Comparison of ENCODE assay signal across 8 mouse cellular contexts in genomic region chr6:136803739-136804633, GRCm38 (mm10). TPM values are rescaled to one million over a fixed set of nuclear protein-coding genes. Genes with fewer than 3 reads are reported as not detected.
DNase-seq lines count a peak whose midpoint lies in the region; ATAC-seq lines count a peak whose summit lies in the region.

Gene Hist4h4 (minus strand): TSS chr6:136804415.

- DNase-seq in NIH3T3 (ENCODE audit: low read depth) = peak; percentile 100
- peak; percentile 98 to 99 for DNase-seq in cerebellum, postnatal 10 days
- peak; percentile 86 to 94 for DNase-seq in frontal cortex, postnatal 10 days (ENCODE audit: low spot score in 2 of 2)
- DNase-seq in layer of hippocampus, postnatal 36 days = peak; percentile 94 to 97
- peak; percentile 98 for DNase-seq in lung, postnatal 36 days
- DNase-seq in retina, postnatal 1 day = peak; percentile 95
- DNase-seq in urinary bladder, adult 18-20 months (ENCODE audit: low spot score in 2 of 2) = peak; percentile 95 to 99

- no peaks in the 10 kb centered on the region for H3K36me3 ChIP-seq in hindbrain, embryonic 13.5 days

- WGBS in hindbrain, embryonic 13.5 days = under 1% methylated on average over 50 of the region's 50 CpGs

- ATAC-seq in hindbrain, embryonic 13.5 days (ENCODE audit: low FRiP score) = peak; percentile 80

- peak within 1 kb of the TSS; percentile 100 for H3K27ac ChIP-seq in hindbrain, embryonic 13.5 days

- H3K4me3 ChIP-seq in hindbrain, embryonic 13.5 days = peak within 1 kb of the TSS; percentile 72

- H3K27me3 ChIP-seq in hindbrain, embryonic 13.5 days = no peaks in the 10 kb centered on the region

- H3K9ac ChIP-seq in hindbrain, embryonic 13.5 days = peak within 1 kb of the TSS; percentile 99

- H3K4me2 ChIP-seq in hindbrain, embryonic 13.5 days = peak within 1 kb of the TSS; percentile 81

- no peaks in the 10 kb centered on the region for H3K9me3 ChIP-seq in hindbrain, embryonic 13.5 days

- H3K4me1 ChIP-seq in hindbrain, embryonic 13.5 days (replicated peaks) = peaks cover 24% of the 10 kb centered on the region

RNA-seq across cellular contexts. Expression of gene Hist4h4, which starts in this region (rescaled TPM):
- 0.65 and 0.90 TPM in 2 replicates for polyA plus RNA-seq in hindbrain, embryonic 13.5 days (2015; fragmentation: Nextera tagmentation; extraction: Ambion mirVana)
- 10 to 100 TPM; 10.4 to 11.5 TPM for total RNA-seq in layer of hippocampus, postnatal 36 days (2021)

Comparison
In these comparisons a context has a peak if more than half of its experiments do, and no peak if none do; other contexts are left out.
1. Peak in every context shown above with its lines: DNase-seq, ATAC-seq, H3K4me3 ChIP-seq and H3K27ac ChIP-seq.
2. Peak in ATAC-seq, H3K4me3 ChIP-seq, H3K27ac ChIP-seq, H3K9ac ChIP-seq and H3K4me2 ChIP-seq in hindbrain, embryonic 13.5 days; RNA of the gene not detected or under 1 TPM.